Mouse (Mus musculus) testis, postnatal 14 days (tissue): ENCODE data around the gene Tmem94.

ENCODE experiments used
- DNase-seq: peaks from one replicate; pipeline ENCODE4 v3.0.0; 2021; ENCODE audit warnings: low spot score

Gene Tmem94

DNA sequence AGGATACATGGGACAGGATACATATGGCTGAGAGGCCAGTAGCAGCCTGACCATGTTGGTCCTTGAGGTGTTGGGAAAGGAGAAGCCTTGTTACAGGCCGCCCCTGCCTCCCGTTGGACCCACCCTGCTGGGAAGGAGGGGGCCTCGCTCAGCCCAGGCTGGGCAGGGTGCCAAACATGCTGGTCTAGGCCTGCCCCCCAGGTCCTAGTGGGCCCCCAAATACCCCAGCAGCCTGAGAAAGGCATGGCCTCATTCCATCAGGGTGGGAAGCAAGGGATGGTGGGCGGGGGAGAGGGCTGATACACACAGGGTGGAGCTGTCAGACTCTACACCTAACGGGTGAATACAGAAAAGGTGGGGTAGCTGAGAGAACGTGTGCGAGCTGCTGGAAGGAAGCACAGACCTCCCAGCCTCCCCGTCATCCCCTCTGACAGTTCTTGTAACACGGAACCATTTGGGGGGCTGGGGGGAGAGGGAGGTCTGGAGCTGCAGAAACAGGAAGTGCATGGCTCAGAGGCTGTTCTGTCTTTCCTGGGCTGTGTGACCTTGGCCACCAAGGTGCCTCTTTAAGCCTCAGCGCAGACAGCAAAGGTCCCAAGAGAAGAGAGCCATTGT is 43.6 kb downstream of the Tmem94 start:
- DNase-seq, result no peak

DNA sequence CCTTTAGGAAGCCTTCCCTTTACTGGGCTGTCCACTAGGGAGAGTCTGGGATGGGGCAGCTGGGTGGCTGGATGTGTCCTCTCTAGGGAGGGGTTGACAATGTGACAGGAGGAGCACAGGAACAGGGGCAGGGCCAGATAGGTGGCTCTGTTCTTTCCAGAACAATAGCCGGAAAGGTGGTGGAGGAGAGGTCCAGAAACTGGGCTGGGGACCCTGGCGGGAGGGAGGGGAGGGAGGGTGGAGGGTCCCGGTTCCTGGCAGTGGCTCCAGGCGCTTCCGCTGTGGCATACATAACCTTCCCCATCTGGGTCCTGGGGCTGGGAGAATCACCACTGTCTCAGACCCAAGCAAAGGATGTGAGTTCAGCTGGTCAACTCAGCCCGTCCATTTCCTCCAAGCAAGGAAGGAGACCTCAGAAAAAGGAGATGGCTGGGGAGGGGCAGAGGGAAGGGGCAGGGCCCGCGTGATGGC is 44.1 kb downstream of the Tmem94 start:
- DNase-seq, result no peak

DNA sequence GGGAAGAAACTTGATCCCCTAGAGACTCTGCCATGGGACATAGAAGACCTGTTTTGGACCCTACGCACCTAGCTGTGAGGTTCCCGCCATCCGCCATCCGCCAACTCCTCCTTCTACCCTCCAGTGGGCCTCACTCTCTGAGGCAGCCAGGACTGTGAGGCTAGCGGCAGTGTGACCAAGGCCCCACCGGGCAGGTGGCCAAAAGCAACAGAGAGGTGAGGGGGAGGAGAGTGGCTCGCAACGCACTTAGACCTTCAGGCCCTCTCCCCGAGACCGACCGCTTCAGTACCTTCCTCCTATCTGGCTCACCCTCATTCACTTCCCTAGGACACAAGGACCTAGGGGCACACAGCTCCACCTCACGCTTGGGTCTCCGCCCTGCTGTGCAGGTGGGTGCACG is 45.1 kb downstream of the Tmem94 start:
- no peak for DNase-seq

DNA sequence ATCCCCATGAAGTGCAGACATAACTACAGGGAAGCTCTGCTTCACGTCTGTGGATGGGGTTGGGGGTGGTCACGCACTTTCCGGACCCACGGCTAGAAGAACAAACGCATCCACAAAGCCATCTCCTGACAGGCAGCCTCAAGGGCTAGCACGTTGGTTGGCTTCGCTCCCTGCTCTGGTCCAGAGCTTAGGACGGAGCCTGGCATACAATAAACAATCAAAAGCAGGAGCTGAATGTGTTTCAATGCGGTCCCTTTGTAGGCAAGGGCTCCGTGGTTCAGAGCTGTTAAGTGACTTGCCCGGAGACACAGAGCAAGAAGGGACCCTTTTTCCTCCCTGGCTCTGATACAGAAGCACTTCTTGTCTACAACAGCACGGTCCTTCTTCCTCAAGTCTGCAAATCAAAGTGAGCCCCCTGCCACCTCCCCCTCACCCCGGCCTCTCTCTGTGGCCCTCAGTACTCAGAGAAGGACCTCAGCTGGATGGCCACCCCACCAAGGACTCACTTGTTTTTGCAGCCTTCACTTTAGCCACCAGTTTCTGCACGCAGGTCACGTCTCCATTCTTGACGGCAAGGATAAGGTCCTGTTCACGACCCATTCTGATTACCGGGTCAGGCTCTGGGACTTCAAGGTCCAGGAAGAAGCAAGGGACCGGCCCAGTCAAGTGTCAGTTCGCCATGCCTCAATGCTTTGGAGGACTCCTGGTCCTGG is 46.3 kb downstream of the Tmem94 start:
- DNase-seq, result no peak

DNA sequence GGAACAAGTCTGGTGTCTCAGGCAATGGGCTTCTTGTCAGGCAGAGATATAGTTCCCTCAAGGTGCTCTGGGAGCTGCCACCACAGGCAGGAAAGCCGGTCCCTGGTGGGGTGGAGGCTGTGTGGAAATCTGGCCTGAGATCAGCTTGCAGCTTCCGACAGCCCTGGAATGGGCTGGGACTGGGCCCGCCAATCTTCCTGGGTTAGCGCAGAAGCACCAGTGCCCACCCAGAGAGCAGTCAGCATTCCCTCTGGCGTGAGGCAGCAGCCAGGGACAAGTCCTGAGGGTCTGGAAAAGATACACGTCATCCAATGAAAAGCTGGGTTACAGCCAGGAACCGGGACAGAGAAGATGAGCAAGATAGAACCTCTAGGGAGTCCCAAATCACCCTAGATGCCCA is 46.9 kb downstream of the Tmem94 start:
- no peak for DNase-seq

DNA sequence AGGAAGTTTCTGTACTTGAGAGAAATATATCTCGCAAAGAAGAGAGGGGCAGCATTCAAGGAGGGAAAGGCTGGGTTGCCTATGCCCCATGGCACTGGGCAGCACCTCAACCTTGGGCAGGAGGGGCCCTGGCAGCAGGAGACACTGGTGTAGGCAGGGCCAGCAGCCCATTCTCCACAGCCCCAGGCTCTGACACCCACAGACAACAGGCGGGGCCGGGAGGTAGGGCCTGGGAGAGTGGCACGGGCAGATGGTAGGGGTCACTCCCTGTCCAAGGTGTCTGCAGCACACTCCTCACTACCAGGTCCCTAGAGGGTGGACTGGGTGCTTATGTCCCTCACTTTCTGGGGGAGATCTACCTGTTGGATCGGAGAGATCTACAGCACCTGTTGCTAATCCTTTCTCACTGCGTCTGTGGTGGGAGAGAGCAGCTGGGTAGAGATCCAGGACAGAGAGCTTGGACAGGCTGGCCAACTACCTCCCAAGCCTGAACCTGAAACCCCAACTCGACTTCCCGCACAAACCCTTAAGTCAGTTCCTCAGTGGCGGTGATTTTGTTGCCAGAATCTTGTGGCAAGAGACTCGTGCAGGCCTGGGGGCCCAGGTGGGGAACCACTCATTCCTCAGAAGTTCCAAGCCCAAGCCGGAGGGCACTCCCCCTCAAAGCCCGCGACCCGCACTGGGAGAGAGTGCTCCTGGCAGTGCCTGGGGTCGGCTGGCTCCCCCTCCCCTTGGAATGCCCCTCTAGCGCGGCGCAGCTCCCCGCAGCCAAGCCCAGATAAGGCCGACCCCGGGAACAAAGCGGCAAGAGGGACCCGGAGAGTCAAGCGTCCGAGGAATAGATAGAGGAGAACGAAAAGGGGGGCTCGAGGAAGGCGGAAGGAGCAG is 47.5 kb downstream of the Tmem94 start:
- DNase-seq, result peak; percentile 48

DNA sequence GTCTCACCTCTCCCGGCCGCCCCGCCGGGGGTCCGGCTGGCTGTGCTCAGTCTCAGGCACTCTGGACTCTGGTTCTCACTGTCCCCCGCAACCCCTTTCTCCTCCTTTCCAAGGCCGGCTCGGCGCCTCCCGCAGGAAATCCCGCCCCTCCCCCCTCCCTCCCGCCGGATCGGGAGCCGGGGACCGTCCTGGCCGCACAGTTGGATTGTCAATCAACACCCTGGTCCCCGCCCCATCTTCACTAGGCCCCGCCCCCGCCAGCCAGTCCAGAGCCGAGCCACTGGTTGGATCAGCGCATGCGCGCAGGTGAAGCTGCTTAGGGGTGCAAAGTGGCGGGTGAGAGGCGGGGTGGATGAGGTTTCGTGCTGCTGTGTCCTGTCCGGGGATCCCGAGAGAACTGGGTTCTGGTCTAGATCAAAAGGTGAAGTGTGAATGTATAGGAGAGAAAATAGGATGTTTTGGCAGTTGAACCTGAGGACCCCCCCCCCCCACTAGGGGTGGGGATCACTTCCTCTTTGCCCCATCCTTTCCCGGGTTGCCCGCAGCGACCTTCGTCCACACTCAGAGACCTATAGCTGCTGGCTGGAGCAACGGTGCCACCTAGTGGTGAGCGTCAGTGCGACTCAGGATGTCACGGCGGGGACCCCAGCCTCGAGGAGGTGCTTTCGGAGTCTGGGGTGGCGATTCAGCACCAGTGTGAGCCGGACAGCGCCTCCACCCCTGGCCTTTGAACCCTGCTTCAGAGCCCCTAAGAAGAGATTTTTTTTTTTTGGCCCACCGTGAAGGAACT is 48.5 kb downstream of the Tmem94 start, which contains the start of gene Caskin2:
Gene Caskin2, minus strand, starts transcription at position 133 of the 790 bp plus-strand sequence.
- DNase-seq, result peak; percentile 94

DNA sequence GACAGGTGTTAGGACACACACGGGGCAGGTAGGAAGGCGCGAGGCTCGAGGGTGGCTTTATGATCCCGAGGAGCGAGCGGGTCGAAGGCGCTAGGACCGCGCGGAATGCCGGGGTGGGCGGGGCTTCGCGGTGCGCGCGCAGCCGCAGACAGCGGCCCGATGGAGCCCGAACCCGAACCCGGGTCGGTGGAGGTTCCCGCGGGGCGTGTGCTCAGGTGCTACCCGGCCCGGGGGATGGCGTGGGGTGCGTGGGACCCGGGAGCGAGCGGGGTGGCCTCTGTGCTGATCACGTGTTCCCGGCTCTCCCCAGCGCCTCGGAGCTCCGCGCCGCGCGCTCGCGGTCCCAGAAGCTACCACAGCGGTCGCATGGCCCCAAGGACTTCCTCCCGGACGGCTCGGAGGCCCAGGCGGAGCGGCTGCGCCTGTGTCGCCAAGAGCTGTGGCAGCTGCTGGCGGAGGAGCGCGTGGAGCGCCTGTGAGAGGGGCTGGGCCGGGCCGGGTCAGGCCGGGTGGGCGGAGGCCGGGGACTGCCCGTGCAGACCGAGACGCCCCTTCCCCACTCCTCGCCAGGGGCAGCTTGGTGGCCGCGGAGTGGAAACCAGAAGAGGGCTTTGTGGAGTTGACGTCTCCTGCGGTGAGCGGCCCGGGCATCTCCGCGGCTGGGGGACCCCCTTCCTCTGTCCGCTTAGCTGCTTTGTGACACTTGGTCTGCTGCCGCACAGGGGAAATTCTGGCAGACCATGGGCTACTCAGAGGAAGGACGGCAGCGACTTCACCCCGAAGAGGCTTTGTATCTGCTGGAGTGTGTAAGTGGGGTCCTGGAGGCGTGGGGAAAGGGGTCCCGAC is 49.6 kb downstream of the Tmem94 start, which contains the start of gene Tsen54:
Gene Tsen54, plus strand, starts transcription at position 120 of the 846 bp plus-strand sequence.
- peak; percentile 86 for DNase-seq

DNA sequence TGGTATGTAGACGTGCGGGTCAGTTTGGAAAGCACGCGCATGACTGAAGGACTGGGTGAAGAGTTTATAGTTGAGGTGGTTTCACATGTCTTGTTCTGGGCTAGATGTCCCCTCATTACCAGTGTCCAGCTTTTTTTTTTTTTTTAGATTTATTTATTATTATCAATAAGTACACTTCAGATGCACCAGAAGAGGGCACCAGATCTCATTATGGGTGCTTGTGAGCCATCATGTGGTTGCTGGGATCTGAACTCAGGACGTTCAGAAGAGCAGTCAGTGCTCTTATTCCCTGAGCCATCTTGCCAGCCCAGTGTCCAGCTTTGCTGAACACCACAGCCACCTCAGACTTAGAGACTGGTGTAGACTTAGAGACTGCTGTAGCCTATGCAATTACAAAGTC is 52.1 kb downstream of the Tmem94 start:
- DNase-seq, result no peak

DNA sequence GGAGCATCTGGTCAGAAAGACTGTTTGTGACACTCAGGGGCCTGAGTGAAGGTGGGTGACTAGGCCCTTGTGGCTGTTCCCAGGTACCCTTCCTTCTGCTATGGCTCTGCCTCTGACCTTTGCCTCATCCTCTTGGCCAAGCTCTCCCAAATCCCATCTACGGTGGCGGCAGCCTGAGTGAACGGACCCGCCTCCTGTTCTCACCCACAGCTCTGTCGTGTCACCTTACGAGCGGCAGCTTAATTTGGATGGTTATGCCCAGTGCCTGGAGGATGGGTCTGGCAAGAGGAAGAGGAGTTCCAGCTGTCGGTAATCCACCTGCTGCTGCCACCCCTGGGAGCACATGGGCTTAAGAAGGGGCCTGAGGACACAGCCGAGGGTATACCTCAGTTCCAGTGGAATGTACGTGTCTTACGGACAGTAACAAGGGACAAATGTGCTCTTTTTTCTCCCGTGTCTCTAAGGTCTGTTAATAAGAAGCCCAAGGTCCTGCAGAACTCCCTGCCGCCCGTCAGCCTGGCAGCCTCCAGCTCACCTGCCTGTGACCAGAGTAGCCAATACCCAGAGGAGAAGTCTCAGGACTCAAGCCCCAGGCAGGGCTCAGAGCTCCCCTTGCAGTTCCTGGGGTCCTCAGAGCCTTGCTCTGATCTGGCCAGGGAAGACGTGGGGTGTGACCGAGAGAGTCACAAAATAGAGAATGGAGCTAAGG is 54.8 kb downstream of the Tmem94 start:
- DNase-seq, result no peak

DNA sequence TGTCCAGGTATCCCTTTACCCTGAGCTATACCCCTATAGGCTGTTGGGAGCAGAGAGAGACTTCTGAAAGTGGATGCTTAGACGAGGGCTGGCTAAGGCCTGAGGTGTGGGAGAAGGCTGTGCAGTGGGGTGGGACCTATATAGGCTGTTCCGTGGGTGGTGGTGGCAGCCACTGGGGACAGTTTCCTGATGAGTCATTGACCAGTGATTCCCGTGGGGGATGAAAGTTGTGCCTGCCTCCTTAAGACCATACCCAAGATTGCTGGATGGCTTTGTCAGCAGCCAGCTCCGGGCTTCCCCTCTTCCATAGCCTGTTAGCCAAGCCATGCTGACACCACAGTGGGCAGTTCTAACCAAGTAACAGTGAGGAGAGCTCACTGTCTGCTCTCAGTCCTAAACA is 55.8 kb downstream of the Tmem94 start:
- no peak for DNase-seq

DNA sequence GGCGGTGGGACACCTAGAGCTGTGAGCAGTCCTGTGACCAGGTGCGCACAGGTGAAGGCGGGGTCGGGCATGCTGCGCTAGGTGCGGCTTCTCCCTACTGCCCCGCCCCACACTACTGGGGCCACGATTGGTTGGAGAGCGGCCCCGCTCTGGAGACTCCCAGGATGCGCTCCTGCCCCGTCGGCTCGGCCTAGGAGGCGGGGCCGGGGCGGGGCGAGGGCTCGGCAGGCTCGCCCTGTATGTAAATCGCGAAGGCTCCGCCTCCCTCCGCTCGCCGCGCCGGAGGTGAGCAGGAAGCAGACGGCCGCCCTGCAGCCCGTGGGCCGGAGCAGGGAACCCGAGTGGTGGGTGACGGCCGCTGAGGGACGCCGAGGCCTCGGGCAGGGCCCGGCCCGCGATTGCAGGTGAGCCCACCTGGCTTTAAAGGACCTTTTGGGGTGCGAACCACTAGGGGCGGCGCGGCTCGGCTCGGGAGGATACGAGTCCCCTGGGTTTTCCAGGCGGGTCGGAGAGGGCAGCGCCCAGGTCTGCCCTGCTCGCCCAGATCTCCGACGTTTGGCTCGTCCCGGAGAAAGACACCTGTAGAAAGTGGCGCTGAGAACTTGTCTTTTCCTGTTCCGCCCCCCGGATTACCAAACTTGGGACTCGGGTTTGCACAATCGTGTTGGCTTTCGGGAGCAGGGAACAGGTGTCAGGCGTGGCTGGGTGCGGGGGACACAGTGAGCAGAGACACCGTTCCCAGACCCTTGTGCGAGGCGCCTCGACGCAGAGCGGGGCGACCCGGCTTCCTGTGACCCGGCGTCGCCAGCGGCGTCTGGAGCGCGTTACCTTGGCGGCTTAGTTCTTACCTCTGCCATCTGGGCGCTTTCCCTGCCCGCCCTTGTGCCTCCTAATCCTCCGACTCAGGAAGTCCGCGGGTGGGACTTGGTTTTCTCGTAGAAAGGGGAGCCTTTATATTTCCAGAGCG is 58.8 kb downstream of the Tmem94 start, which contains the start of gene Llgl2:
Gene Llgl2, plus strand, starts transcription at position 276 of the 967 bp plus-strand sequence.
- peak; percentile 88 for DNase-seq

DNA sequence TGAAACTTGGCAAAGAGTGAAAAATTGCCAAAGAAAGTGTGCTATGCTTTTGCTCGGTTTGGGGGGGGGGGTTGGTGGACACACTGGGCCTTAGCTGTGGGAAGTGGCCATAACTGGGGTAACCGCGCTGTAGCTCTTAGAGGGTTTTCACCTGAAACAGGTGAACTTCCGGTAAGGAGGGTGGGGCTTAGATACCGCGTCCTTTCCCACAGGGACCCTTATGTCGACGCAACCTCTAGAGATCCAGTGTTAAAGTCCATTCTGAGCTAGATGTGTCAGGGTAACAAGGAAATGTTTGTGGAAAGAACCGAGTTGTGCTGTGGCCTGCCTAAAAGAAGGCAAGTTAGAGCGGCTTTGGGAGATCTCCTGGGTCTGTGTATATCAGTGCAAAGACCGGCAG is 59.6 kb downstream of the Tmem94 start:
- DNase-seq, result no peak

DNA sequence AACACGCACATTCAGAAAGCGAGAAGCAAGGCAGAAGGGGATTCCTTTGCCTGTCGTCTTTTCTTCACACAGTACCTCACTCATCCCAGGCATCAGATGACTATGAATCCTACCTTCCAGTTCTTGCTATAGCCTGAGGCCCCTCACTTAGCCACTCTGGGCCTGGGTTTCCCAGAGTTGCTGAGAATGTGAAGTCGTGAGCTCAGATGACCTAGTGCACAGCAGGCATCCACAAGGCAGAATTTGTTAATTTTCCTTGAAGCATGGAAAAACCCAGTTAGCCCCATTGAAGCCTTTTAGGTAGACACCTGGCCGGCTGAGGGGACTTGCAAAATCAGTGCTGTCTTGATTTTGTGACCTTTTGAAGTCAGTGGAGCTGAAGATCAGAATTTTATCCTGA is 61.3 kb downstream of the Tmem94 start:
- no peak for DNase-seq

DNA sequence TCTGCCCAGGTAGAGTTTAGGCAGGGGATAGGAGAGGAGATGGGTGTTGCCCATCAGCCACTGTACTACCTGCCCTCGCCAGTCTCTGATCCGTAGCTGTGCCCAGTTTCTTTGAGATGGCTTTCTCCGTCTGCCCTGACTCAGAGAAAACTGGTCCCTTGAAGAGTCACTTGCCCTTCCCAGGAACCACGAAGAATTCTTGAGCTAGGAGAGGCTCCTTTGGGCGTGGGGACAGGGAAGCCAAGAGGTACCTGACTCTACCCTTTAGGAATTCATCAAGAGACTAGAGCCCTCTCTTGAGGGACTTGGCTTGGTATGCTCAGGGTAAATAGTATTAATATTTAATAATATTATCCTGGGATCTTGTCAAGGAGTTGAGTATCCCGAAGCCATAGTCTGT is 62.4 kb downstream of the Tmem94 start:
- DNase-seq, result no peak

DNA sequence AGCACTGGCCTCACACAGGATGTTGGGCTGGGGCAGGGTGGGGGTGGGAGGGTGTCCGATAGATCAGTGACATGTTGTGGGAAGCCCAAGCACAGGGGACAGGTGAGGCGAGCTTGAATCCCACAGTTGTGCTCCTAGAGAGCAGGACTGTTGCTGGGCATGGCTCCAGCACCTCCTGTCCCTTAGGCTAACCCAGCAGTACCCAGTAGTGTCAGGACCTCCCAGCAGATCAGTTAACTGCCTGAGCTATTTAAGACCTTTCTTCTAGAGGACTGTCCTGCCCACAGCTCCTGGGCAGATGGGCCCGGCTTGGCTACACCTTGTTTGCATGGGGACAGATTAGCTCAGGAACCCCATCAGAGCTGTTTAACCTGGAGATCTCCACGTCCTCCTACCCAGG is 63.8 kb downstream of the Tmem94 start:
- no peak for DNase-seq

DNA sequence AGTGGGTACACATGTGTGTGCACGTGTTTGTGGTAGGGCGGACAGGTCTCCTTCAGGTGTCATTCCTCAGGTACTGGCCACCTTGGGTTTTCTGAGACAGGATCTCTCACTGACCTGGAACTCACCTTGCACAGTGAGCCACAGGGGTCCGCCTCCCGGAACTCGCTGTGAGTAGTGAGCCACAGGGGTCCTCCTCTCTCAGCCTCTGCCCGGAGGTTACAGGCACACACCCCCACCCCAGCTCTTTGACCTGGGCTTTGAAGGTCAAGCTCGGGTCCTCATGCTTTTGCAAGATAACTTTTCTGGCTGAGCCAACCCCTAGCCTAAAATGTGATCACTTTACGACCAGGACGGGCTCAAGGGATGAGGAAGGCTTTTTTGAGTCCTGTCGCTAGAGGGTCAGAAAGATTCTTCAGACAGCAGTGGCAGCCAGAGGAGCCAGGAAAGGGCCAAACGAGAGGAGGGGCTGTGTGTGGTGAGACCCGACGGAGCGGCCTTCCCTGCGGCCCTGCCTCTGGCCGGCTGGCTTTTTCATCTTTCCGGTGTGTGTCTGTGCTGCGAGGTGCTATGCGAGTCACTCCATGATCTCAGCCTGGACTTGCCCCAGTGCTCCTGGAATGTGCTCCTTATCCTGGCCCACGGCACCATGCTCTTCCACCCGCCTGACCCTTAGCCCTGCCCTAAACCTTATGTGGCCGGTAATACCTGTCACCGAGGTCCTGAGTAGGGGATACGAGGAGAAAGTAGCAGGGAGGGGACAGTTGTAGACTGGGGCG is 65.5 kb downstream of the Tmem94 start:
- no peak for DNase-seq

DNA sequence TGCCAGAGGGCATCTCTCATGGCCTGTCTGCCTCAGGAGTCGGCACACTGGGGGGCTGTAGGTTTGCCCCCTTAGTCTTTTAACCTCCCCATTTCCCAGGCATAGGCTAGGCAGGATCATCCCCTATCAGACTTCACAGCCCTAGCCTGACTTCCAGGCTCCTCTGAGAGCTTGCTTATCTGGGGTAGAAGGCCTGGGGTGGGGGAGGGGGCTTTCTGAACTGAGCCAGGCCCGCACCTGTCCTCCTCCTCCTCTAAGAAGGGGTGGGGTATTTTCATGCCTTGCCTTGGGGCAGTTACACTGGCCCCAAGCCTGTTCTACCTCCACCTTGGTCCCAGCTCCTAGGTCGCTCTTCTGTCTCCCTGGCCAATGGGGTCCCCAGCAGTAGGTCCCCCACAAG is 66.3 kb downstream of the Tmem94 start:
- DNase-seq, result no peak
